Mouse (Mus musculus): ENCODE data around the gene Naga. TPM values are rescaled to one million over a fixed set of nuclear protein-coding genes. Genes with fewer than 3 reads are reported as not detected.

Gene Naga
- polyA plus RNA-seq, 1 experiment: 189 TPM

DNA sequence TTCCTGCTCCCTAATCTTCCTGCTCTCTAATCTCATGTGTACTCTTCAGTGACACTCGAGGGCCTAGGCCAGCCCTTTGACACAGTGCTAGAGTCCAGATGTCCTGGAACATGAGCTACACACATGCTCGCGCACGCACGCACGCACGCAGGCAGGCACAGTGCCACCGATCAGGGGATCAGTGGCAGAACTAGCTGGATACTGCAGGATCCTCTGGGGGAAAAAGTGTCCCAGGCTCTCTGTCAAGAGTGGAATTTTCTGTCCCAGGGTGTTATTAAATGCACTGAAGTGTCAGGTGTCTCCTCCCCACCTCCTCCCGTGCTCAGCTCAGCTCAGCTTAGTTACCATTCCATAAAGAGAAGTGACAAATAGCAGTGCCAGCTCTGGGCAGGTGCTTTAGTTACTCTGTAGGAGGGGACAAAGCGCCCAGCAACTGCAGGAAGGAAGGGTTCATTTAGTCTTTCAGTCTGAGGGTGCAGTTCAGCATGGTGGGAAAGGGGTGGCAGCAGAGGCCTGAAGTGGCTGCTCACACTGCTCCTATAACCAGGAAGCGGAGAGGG, 22.8 kb upstream of the Naga start:
- peaks cover 3% of the 10 kb centered on the region; the same call in 1 of the 2 replicates for H3K4me1 ChIP-seq (ENCODE audit: control insufficient read depth, insufficient read depth, low read length)
- H3K4me3 ChIP-seq (replicated peaks; ENCODE audit: extremely low read depth, low read depth, low read length): no peak overlapping the region
- TF ChIP-seq CTCF (IDR thresholded peaks at IDR 0.05; ENCODE audit: insufficient read depth, low read length) (peak; percentile 58), POLR2A (IDR thresholded peaks at IDR 0.05; ENCODE audit: borderline replicate concordance, extremely low read depth, low read depth, low read length) (no peak)
- 64% methylated on average over 11 of the region's 11 CpGs for WGBS
- no peak for DNase-seq

DNA sequence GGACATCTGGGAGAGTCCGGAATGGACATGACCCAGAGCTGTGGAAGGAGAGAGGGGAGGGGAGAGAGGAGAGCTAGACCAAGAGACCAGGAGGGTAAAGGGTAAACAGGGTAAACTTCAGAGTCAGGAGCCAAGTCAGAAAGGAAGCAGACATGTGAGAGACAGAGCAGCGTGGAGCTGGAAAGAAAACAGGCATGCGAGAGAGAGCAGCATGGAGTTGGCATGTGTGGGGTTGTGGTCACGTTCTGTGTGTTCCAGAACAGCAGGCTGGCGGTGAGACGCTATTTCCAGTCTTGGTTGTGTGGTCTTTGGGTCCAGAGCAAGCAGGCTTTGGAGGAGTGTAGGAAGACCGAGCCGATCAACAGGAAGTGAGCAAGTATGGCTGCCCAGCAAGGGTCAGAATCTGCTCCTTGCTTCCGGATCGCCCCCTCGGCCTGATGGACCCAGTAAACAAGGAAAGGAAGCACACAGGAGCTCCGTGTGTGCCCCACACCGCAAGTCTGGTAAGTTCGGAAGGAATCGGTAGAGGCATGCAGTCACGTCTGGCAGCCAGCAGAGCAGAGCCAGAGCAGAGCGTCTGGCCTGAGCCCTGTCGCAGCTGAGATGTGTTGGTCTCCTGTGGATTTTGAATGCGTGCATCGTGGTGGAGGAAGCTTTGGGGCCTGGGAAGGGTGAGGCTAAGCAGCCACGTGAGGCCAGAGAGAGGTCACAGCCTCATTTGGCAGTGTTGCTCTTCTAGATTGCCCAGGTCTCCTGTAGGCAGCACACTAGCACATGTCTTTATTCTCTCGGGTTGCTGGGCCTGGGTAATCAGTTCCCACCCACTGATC, 19.9 kb upstream of the Naga start:
- 44% methylated on average over 22 of the region's 22 CpGs for WGBS
- DNase-seq: no peak
- no peak for TF ChIP-seq CTCF (IDR thresholded peaks at IDR 0.05; ENCODE audit: insufficient read depth, low read length)
- TF ChIP-seq POLR2A (IDR thresholded peaks at IDR 0.05; ENCODE audit: borderline replicate concordance, extremely low read depth, low read depth, low read length): 0 out of 2 replicates have a peak, but pooled peaks have one; percentile 6
- peak overlapping the region; percentile 40 for H3K4me3 ChIP-seq (replicated peaks; ENCODE audit: extremely low read depth, low read depth, low read length)
- peaks cover 3% of the 10 kb centered on the region; the same call in 1 of the 2 replicates for H3K4me1 ChIP-seq (ENCODE audit: control insufficient read depth, insufficient read depth, low read length)

DNA sequence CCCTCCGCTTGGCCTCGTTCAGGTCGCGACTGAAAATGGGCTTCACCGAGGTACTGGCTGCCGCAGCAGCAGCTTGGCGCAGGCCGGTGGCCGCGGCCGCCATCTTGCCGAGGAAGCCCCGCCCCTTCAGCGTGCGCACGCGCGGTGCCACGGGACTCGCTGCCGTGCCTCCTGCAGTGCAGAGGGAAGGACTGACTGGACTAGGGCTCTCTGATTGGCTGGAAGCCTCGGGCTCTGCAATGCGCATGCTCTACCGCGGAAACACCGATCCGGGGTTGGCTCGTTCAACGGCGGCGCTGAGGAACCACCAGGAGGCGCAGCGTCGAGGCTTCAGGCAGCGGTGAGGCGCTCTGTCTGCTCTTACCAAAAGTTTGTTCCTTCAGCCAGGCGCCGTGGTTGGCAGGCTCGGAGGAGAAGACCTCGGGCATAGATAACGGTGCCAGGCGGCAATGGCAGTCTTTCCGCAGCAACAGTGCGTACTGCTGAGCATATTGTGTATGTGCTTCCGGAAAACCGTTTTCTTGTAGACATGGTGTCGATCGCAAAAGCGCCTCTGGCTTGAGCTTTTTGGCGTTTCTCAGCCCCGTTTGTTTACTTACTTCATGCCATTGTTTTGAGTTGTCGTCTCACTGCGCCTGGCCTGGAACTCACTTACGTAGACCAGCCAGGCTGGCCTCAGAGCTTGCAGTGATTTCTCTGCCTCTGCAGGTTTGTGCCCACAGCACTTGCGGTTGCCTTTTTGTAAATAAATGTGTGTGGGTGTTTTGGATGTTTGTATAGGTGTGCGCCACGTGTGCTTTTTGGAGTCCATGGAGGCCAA, 15.6 kb upstream of the Naga start, which contains the start of gene Ndufa6:
TSS of gene Ndufa6 (minus strand) at position 197 of the 820 bp plus-strand sequence.
- peaks cover 6% of the 10 kb centered on the region for H3K4me1 ChIP-seq (ENCODE audit: control insufficient read depth, insufficient read depth, low read length)
- 2% methylated on average over 57 of the region's 57 CpGs for WGBS
- TF ChIP-seq POLR2A (IDR thresholded peaks at IDR 0.05; ENCODE audit: borderline replicate concordance, extremely low read depth, low read depth, low read length) (peak; percentile 89), CTCF (IDR thresholded peaks at IDR 0.05; ENCODE audit: insufficient read depth, low read length) (peak; percentile 78)
- DNase-seq: peak; percentile 91
- peak within 1 kb of the TSS; percentile 93 for H3K4me3 ChIP-seq (replicated peaks; ENCODE audit: extremely low read depth, low read depth, low read length)

DNA sequence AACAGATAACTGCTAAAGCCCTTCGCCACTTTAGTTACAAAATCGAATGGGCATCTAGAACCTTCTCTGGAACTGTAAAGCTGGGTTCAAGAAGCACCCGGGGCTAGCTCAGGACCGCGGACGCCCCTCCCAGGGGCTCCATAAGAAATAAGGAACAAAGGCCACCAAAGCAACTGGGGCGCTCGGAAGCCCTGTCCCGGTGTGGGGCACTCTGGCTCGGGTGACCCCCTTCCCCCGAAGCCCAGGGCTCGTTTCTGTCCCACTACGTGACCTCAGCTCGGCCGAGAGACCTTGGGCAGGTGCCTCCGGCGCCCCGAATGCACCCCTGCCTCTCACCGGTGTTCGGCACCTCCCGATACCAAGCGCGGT, 15.0 kb upstream of the Naga start:
- peaks cover 6% of the 10 kb centered on the region for H3K4me1 ChIP-seq (ENCODE audit: control insufficient read depth, insufficient read depth, low read length)
- peak overlapping the region; percentile 93 for H3K4me3 ChIP-seq (replicated peaks; ENCODE audit: extremely low read depth, low read depth, low read length)
- TF ChIP-seq CTCF (IDR thresholded peaks at IDR 0.05; ENCODE audit: insufficient read depth, low read length): no peak
- WGBS: under 1% methylated on average over 23 of the region's 23 CpGs
- DNase-seq: peak; percentile 23

DNA sequence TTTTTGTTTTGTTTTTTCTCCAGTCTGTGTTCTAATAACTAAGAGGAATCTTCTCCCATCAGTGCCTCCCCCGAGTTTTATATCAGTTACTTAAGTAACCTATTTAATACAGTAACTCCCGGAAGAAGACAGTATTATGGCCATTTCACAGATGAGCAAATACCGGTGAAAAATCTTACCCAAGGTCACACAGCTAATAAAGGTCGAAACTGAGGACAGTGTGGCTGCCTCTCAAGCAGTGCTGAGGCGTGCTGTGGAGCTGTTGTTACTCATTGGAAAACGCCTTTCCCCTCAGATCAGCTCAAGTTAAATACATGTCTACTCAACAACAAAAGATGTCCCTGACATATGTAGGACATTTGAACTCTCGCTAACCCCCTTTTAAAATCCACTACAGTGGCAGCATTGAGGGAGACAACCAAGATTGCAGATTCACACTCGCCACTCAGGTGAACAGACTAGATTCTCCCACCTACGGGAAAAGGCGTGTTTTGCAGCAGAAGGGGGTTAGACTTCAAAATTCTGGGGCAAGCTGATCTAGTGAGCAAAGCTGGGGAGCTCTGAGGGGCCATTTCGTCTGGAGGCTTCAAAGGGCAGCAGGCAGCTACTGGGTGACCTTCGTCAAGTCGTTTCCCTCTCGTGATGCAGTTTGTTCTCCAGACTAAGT, 14.5 kb upstream of the Naga start:
- H3K4me3 ChIP-seq (replicated peaks; ENCODE audit: extremely low read depth, low read depth, low read length): peak overlapping the region; percentile 93
- H3K4me1 ChIP-seq (ENCODE audit: control insufficient read depth, insufficient read depth, low read length): peaks cover 2% of the 10 kb centered on the region
- TF ChIP-seq CTCF (IDR thresholded peaks at IDR 0.05; ENCODE audit: insufficient read depth, low read length): no peak
- TF ChIP-seq POLR2A (IDR thresholded peaks at IDR 0.05; ENCODE audit: borderline replicate concordance, extremely low read depth, low read depth, low read length): no peak
- WGBS: 14% methylated on average over 14 of the region's 14 CpGs
- no peak for DNase-seq

DNA sequence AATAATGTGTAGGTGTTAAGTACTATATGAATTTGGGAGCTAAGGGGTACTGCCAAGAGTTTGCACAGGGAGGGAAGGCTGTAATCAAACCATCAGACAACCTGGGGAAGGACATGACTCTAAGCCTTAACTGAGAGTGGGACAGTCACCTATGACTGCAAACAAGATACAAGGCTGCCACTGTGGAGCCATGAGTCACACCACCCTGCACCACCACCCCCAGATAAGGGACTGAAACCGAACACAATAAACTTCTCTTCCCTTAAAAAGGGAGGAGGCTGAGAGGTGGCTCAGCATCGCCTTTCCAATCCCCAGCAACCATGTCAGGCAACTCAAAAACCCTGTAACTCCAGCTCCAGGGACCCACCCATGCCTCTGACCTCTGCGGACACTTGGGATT, 12.8 kb upstream of the Naga start:
- Histone ChIP-seq H3K4me1 (ENCODE audit: control insufficient read depth, insufficient read depth, low read length) (peaks cover 10% of the 10 kb centered on the region), H3K4me3 (replicated peaks; ENCODE audit: extremely low read depth, low read depth, low read length) (no peak overlapping the region)
- TF ChIP-seq CTCF (IDR thresholded peaks at IDR 0.05; ENCODE audit: insufficient read depth, low read length) (no peak), POLR2A (IDR thresholded peaks at IDR 0.05; ENCODE audit: borderline replicate concordance, extremely low read depth, low read depth, low read length) (no peak)
- 69% methylated on average over 3 of the region's 3 CpGs for WGBS
- no peak for DNase-seq

DNA sequence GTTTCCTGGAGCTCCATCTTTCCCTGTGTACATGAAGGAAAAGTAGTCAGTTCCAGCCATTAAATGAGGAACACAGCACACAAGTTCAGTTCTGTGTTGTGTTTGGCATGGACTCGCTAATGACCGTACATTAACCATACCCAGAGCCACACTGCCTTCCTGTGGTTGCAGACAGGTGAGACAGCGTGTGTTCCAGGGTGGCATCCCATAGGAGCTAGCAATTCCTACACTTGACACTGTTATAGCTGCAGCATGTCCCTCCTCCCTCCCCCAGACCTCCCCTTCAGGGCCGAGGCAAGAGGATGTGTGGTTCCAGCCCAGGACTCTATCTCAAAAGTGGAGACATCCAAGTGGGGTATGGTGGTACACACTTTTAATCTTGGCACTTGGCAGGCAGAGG, 11.6 kb upstream of the Naga start:
- TF ChIP-seq POLR2A (IDR thresholded peaks at IDR 0.05; ENCODE audit: borderline replicate concordance, extremely low read depth, low read depth, low read length) (no peak), CTCF (IDR thresholded peaks at IDR 0.05; ENCODE audit: insufficient read depth, low read length) (no peak)
- peaks cover 10% of the 10 kb centered on the region for H3K4me1 ChIP-seq (ENCODE audit: control insufficient read depth, insufficient read depth, low read length)
- 82% methylated on average over 4 of the region's 4 CpGs for WGBS
- no peak overlapping the region for H3K4me3 ChIP-seq (replicated peaks; ENCODE audit: extremely low read depth, low read depth, low read length)
- DNase-seq: no peak

DNA sequence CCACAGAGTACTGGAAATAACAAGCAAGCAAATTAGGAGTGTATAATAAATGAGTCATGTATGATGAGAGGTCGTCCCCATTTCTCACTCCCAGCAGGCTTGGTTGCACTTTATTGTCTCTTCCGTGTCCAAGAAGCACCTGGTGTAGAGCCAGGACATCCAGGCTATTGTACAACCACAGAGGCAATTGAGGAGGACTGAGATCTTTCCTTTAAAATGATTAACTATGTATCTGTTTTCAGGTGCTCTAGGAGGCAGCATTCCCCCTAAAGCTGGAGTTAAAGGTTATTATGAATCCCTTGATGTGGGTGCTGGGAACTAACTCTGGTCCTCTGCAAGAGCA, 10.2 kb upstream of the Naga start:
- WGBS: 88% methylated on average over 2 of the region's 2 CpGs
- TF ChIP-seq POLR2A (IDR thresholded peaks at IDR 0.05; ENCODE audit: borderline replicate concordance, extremely low read depth, low read depth, low read length) (no peak), CTCF (IDR thresholded peaks at IDR 0.05; ENCODE audit: insufficient read depth, low read length) (no peak)
- Histone ChIP-seq H3K4me3 (replicated peaks; ENCODE audit: extremely low read depth, low read depth, low read length) (no peak overlapping the region), H3K4me1 (ENCODE audit: control insufficient read depth, insufficient read depth, low read length) (peaks cover 10% of the 10 kb centered on the region)
- no peak for DNase-seq
